Mouse (Mus musculus) cerebellum, adult 2 months (tissue): ENCODE measurements around the gene Cd300ld5.

Experiments used
- CTCF ChIP-seq: fragments of 200-500 bp; IDR thresholded peaks from 2 replicates; pipeline ENCODE4 v1.5.1; 2011; ENCODE audit warnings: low read depth, mild to moderate bottlenecking, control low read depth, low read length, moderate library complexity, borderline replicate concordance; ENCODE audit not compliant: insufficient read depth
- POLR2A ChIP-seq: fragments of 200-500 bp; IDR thresholded peaks from 2 replicates; pipeline ENCODE4 v1.6.1; 2011; ENCODE audit warnings: low read length, control low read depth, borderline replicate concordance; ENCODE audit not compliant: insufficient read depth

GRCm38 (mm10) chr11:115066768-115067167 lies 29.2 kb upstream of the Cd300ld5 start:
- TF ChIP-seq CTCF (peak; percentile 15; the same call in 1 of the 2 replicates), POLR2A (no peak)
